8 mouse cellular contexts compared by ENCODE assay signal in the genomic region with DNA sequence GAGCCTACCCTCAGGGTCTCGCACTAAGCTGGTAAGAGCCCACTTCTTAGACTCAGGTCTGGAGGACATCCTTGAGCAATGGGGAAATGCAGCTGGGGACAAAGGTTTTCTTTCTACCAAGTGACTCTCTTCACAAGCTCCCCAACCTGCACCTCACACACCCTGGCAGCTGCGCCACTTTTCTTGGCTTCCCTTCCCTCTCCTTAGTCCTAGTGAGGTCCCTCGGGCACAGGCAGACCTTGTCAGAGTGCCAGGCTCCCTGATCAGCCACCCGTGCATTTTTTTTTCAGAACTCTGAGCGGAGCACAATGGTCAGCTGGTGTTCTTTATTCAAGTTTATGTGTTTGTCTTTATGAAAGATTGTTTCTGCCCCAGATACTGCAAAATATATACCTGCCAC.
DNase-seq lines count a peak whose midpoint lies in the region; ATAC-seq lines count a peak whose summit lies in the region.

No protein-coding gene starts in this region.

- 48% methylated on average over 5 of the region's 5 CpGs for WGBS in lung, embryonic 15.5 days

- no peak overlapping the region for H3K4me2 ChIP-seq in lung, embryonic 15.5 days

- H3K27ac ChIP-seq in lung, embryonic 15.5 days: peak overlapping the region; percentile 39

- no peaks in the 10 kb centered on the region for H3K36me3 ChIP-seq in lung, embryonic 15.5 days

- H3K4me3 ChIP-seq in lung, embryonic 15.5 days: no peak overlapping the region

- ATAC-seq in lung, embryonic 15.5 days (ENCODE audit: borderline replicate concordance, extremely low read depth, low FRiP score, low TSS enrichment): peak; percentile 60; the same call in 1 of the 2 replicates

- no peaks in the 10 kb centered on the region for H3K9me3 ChIP-seq in lung, embryonic 15.5 days

- peak; percentile 86 for DNase-seq in adrenal gland, postnatal 10 days
- no peak for DNase-seq in adrenal gland, adult 8-10 months
- DNase-seq in lung, postnatal 25 days (ENCODE audit: low spot score): no peak
- peak; percentile 81 to 88 for DNase-seq in cerebellum, postnatal 10 days
- DNase-seq in kidney, postnatal 36 days: peak; percentile 92
- no peak for DNase-seq in liver
- no peak for DNase-seq in spleen, postnatal 14 days (ENCODE audit: low spot score in 2 of 2)

- H3K4me1 ChIP-seq in lung, embryonic 15.5 days: no peaks in the 10 kb centered on the region

- no peak overlapping the region for H3K9ac ChIP-seq in lung, embryonic 15.5 days

- no peaks in the 10 kb centered on the region for H3K27me3 ChIP-seq in lung, embryonic 15.5 days

Comparison
In these comparisons a context has a peak if more than half of its experiments do, and no peak if none do; other contexts are left out.
1. DNase-seq: peak in adrenal gland, postnatal 10 days (single experiment), cerebellum, postnatal 10 days (2 of 2) and kidney, postnatal 36 days (2 of 2); none in adrenal gland, adult 8-10 months (single experiment), lung, postnatal 25 days (single experiment), liver (single experiment) and spleen, postnatal 14 days (0 of 2).